Mouse (Mus musculus) layer of hippocampus, postnatal 10 days (tissue): ENCODE measurements around the gene Ier5l. TPM values are rescaled to one million over a fixed set of nuclear protein-coding genes. Genes with fewer than 3 reads are reported as not detected.

Source experiments
- DNase-seq, 2 experiments: peaks; one replicate each; pipeline ENCODE4 v3.0.0; 2021; ENCODE audit warnings: low spot score in 2 of 2
- total RNA-seq, 2 experiments: library from RNA; stranded (reverse); gene quantifications; 2 replicates each; pipeline ENCODE4 v1.2.3; 2021

The Ier5l gene
- total RNA-seq, 2 experiments from 2014 or later, result 8.0 to 9.6 TPM

- no peak for DNase-seq
These were observed 31.5 kb downstream of the Ier5l start for GRCm38 (mm10) chr2:30442498-30442890.

- peak; percentile 61 to 65 for DNase-seq
These were observed 32.2 kb downstream of the Ier5l start for GRCm38 (mm10) chr2:30441518-30442497.

- peak; percentile 64 to 71 for DNase-seq
These were observed 33.1 kb downstream of the Ier5l start for GRCm38 (mm10) chr2:30440701-30441517.

GRCm38 (mm10) chr2:30440211-30440700 is 33.8 kb downstream of the Ier5l start:
- DNase-seq, result no peak

GRCm38 (mm10) chr2:30439631-30440030 is 34.4 kb downstream of the Ier5l start:
- no peak for DNase-seq

- DNase-seq, result no peak
These were observed 36.2 kb downstream of the Ier5l start for GRCm38 (mm10) chr2:30437791-30438190.

- DNase-seq, result no peak
These were observed 37.2 kb downstream of the Ier5l start for GRCm38 (mm10) chr2:30436809-30437208.

GRCm38 (mm10) chr2:30436156-30436545 is 37.9 kb downstream of the Ier5l start:
- DNase-seq, result peak in 1 of 2 experiments; percentile 61

GRCm38 (mm10) chr2:30435326-30436155 is 38.5 kb downstream of the Ier5l start:
- DNase-seq, result peak; percentile 75 to 81

GRCm38 (mm10) chr2:30429156-30429555 is 44.9 kb downstream of the Ier5l start:
- DNase-seq, result no peak

Other genes starting within 250 kb of the Ier5l start
- 10 to 100 TPM; 54.0 to 55.9 TPM for gene Lrrc8a, start 236.5 kb downstream of the Ier5l start, total RNA-seq
- 1 to 10 TPM; 5.8 to 7.2 TPM for gene Gm28035, start 233.7 kb downstream of the Ier5l start, total RNA-seq
- 10 to 100 TPM; 16.9 to 19.2 TPM for gene Phyhd1, start 208.0 kb downstream of the Ier5l start, total RNA-seq
- not detected for gene Gm28038, start 193.2 kb downstream of the Ier5l start, total RNA-seq
- gene Dolk, start 187.9 kb downstream of the Ier5l start, total RNA-seq, result 10 to 100 TPM; 23.8 to 24.4 TPM
- gene Nup188, start 187.8 kb downstream of the Ier5l start, total RNA-seq, result 10 to 100 TPM; 24.6 to 30.1 TPM
- gene Sh3glb2, start 114.9 kb downstream of the Ier5l start, total RNA-seq, result 100 to 1,000 TPM; 209 to 233 TPM
- gene Miga2, start 110.0 kb downstream of the Ier5l start, total RNA-seq, result 100 to 1,000 TPM; 101 to 112 TPM
- 10 to 100 TPM; 31.7 to 37.4 TPM for gene Dolpp1, start 82.0 kb downstream of the Ier5l start, total RNA-seq
- 10 to 100 TPM; 39.0 to 41.9 TPM for gene Crat, start 58.4 kb downstream of the Ier5l start, total RNA-seq
- 100 to 1,000 TPM; 144 to 159 TPM for gene Ptpa, start 58.2 kb downstream of the Ier5l start, total RNA-seq
- gene Cstad, start 120.8 kb upstream of the Ier5l start, total RNA-seq, result 1 to 10 TPM; 4.0 to 6.5 TPM